Mouse (Mus musculus) layer of hippocampus, adult 2 months (tissue): Measurements from ENCODE around the gene Sdhaf1. TPM values are rescaled to one million over a fixed set of nuclear protein-coding genes. Genes with fewer than 3 reads are reported as not detected.
A peak's percentile ranks its signal among the peaks of the same experiment; 100 is the strongest.

Experiments used
- DNase-seq, 2 experiments: peaks; one replicate each; pipeline ENCODE4 v3.0.0; 2022; ENCODE audit warnings: low spot score in 2 of 2
- H3K27ac ChIP-seq: fragments of 200-600 bp; 2 replicates; pipeline ENCODE4 v1.8.1; 2022
- H3K4me3 ChIP-seq: fragments of 200-600 bp; 2 replicates; pipeline ENCODE4 v1.8.1; 2022; ENCODE audit warnings: mild to moderate bottlenecking
- CTCF ChIP-seq: fragments of 200-600 bp; conservative IDR thresholded peaks from 2 replicates; pipeline ENCODE4 v1.8.1; 2022; ENCODE audit warnings: antibody characterized with exemption, mild to moderate bottlenecking, moderate library complexity
- total RNA-seq, 2 experiments: library from RNA; stranded (reverse); gene quantifications; 2 replicates each; pipeline ENCODE4 v1.2.3; 2021

Gene Sdhaf1
- total RNA-seq, 2 experiments from 2014 or later, result 6.7 to 7.3 TPM

- H3K27ac ChIP-seq, result peak overlapping the region; percentile 72
- H3K4me3 ChIP-seq, result no peak overlapping the region
- no peak for TF ChIP-seq CTCF
- DNase-seq, result no peak
Measured at GRCm38 (mm10) chr7:30339432-30340109, 15.9 kb upstream of the Sdhaf1 start.

- TF ChIP-seq CTCF, result peak; percentile 98
- peak; percentile 88 to 93 for DNase-seq
- Histone ChIP-seq H3K27ac (peak overlapping the region; percentile 54; the same call in 1 of the 2 replicates), H3K4me3 (no peak overlapping the region)
Measured at GRCm38 (mm10) chr7:30336384-30336783, 12.7 kb upstream of the Sdhaf1 start.

- DNase-seq, result no peak
Measured at GRCm38 (mm10) chr7:30335688-30336087, 12.0 kb upstream of the Sdhaf1 start.

GRCm38 (mm10) chr7:30334563-30334962 lies 10.9 kb upstream of the Sdhaf1 start:
- H3K4me3 ChIP-seq, result no peak overlapping the region
- TF ChIP-seq CTCF, result no peak
- no peak for DNase-seq
- no peak overlapping the region for H3K27ac ChIP-seq

More at GRCm38 (mm10) chr7:30335688-30336087, 12.0 kb upstream of the Sdhaf1 start:
- no peak for TF ChIP-seq CTCF
- no peak overlapping the region for H3K4me3 ChIP-seq
- peak overlapping the region; percentile 54 for H3K27ac ChIP-seq

GRCm38 (mm10) chr7:30333436-30333835 lies 9.7 kb upstream of the Sdhaf1 start:
- TF ChIP-seq CTCF, result no peak
- DNase-seq, result peak in 1 of 2 experiments; percentile 48
- peak overlapping the region; percentile 58 for H3K27ac ChIP-seq
- no peak overlapping the region for H3K4me3 ChIP-seq

GRCm38 (mm10) chr7:30332622-30333259 lies 9.0 kb upstream of the Sdhaf1 start:
- DNase-seq, result no peak
- Histone ChIP-seq H3K27ac (peak overlapping the region; percentile 53), H3K4me3 (peak overlapping the region; percentile 43; the same call in 1 of the 2 replicates)
- TF ChIP-seq CTCF, result no peak

- H3K4me3 ChIP-seq, result peak overlapping the region; percentile 43
- peak overlapping the region; percentile 83 for H3K27ac ChIP-seq
- DNase-seq, result peak; percentile 91 to 96
- TF ChIP-seq CTCF, result peak; percentile 95
Measured at GRCm38 (mm10) chr7:30331887-30332286, 8.2 kb upstream of the Sdhaf1 start.

- H3K27ac ChIP-seq, result no peak overlapping the region
Measured at GRCm38 (mm10) chr7:30328379-30328778, 4.7 kb upstream of the Sdhaf1 start.

GRCm38 (mm10) chr7:30327140-30327539 lies 3.4 kb upstream of the Sdhaf1 start:
- Histone ChIP-seq H3K4me3 (no peak overlapping the region), H3K27ac (peak overlapping the region; percentile 6; the same call in 1 of the 2 replicates)
- DNase-seq, result no peak
- no peak for TF ChIP-seq CTCF

More at GRCm38 (mm10) chr7:30328379-30328778, 4.7 kb upstream of the Sdhaf1 start:
- H3K4me3 ChIP-seq, result no peak overlapping the region
- DNase-seq, result no peak
- TF ChIP-seq CTCF, result no peak

GRCm38 (mm10) chr7:30326427-30326826 lies 2.7 kb upstream of the Sdhaf1 start:
- TF ChIP-seq CTCF, result no peak
- no peak overlapping the region for H3K27ac ChIP-seq
- DNase-seq, result no peak
- H3K4me3 ChIP-seq, result no peak overlapping the region

GRCm38 (mm10) chr7:30325364-30325763 lies 1.7 kb upstream of the Sdhaf1 start:
- no peak overlapping the region for H3K4me3 ChIP-seq
- TF ChIP-seq CTCF, result peak; percentile 65
- DNase-seq, result no peak
- H3K27ac ChIP-seq, result no peak overlapping the region; the same call in 1 of the 2 replicates

- Histone ChIP-seq H3K4me3 (no peak overlapping the region), H3K27ac (peak overlapping the region; percentile 70)
- peak; percentile 53 to 77 for DNase-seq
- no peak for TF ChIP-seq CTCF
Measured at GRCm38 (mm10) chr7:30324300-30324944, 727 bp upstream of the Sdhaf1 start.

- peak overlapping the region; percentile 96 for H3K27ac ChIP-seq
- peak overlapping the region; percentile 91 for H3K4me3 ChIP-seq
- no peak for DNase-seq
Measured at GRCm38 (mm10) chr7:30322865-30323264, 830 bp downstream of the Sdhaf1 start.

More at GRCm38 (mm10) chr7:30322865-30323264, 830 bp downstream of the Sdhaf1 start:
- no peak for TF ChIP-seq CTCF
